Mouse (Mus musculus) forebrain, embryonic 13.5 days (tissue): ENCODE data around the gene Abcc1. TPM values are rescaled to one million over a fixed set of nuclear protein-coding genes. Genes with fewer than 3 reads are reported as not detected.

Source experiments
- ATAC-seq: fragments of 200-750 bp; cut with Nextera tagmentation; 2 replicates; pipeline ENCODE4 v1.8.0; 2017
- H3K27ac ChIP-seq: fragments of 300-500 bp; sonication (generic); 2 replicates; pipeline ENCODE4 v1.5.1; 2015; ENCODE audit warnings: inconsistent platforms, mild to moderate bottlenecking, moderate library complexity
- H3K27me3 ChIP-seq: fragments of 300-500 bp; sonication (generic); 2 replicates; pipeline ENCODE4 v1.6.1; 2015; ENCODE audit warnings: mild to moderate bottlenecking, inconsistent platforms
- H3K36me3 ChIP-seq: fragments of 300-500 bp; sonication (generic); 2 replicates; pipeline ENCODE4 v1.6.1; 2015; ENCODE audit warnings: mild to moderate bottlenecking, inconsistent platforms; ENCODE audit not compliant: poor library complexity, severe bottlenecking
- H3K4me1 ChIP-seq: fragments of 300-500 bp; sonication (generic); 2 replicates; pipeline ENCODE4 v1.6.1; 2015; ENCODE audit warnings: inconsistent platforms
- H3K4me2 ChIP-seq: fragments of 300-500 bp; sonication (generic); 2 replicates; pipeline ENCODE4 v1.6.1; 2015; ENCODE audit warnings: inconsistent platforms, mild to moderate bottlenecking, moderate library complexity
- H3K4me3 ChIP-seq: fragments of 300-500 bp; sonication (generic); 2 replicates; pipeline ENCODE4 v1.5.1; 2015; ENCODE audit warnings: mild to moderate bottlenecking, inconsistent platforms
- H3K9ac ChIP-seq: fragments of 300-500 bp; sonication (generic); 2 replicates; pipeline ENCODE4 v1.6.1; 2015; ENCODE audit warnings: mild to moderate bottlenecking, inconsistent platforms
- H3K9me3 ChIP-seq: fragments of 300-500 bp; sonication (generic); replicated peaks from 2 replicates; pipeline ENCODE4 v1.6.1; 2016; ENCODE audit warnings: inconsistent platforms
- WGBS: fragments of 180-500 bp; shearing (Covaris S2); methylation state at CpG from one replicate; pipeline ENCODE4 v1.1.7; 2015; 5-methylcytosine and 5-hydroxymethylcytosine counted together
- polyA plus RNA-seq: library from polyadenylated mRNA; unstranded; fragments of >200 nt; fragmentation: Nextera tagmentation; extraction: Ambion mirVana; gene quantifications from 2 replicates; pipeline ENCODE4 v1.2.1, GENCODE M21; 2015

Gene Abcc1
- polyA plus RNA-seq, 1 experiment from 2014 or later: 8.6 TPM

- peak overlapping the region; percentile 86 for H3K9ac ChIP-seq
- 2% methylated on average over 7 of the region's 7 CpGs for WGBS
- no peaks in the 10 kb centered on the region for H3K27me3 ChIP-seq
- H3K27ac ChIP-seq: no peak overlapping the region
- no peaks in the 10 kb centered on the region for H3K9me3 ChIP-seq
- peak overlapping the region; percentile 88 for H3K4me2 ChIP-seq
- peak; percentile 59 for ATAC-seq
- no peaks in the 10 kb centered on the region for H3K36me3 ChIP-seq
- peak overlapping the region; percentile 82 for H3K4me3 ChIP-seq
- H3K4me1 ChIP-seq: peaks cover 7% of the 10 kb centered on the region; the same call in 1 of the 2 replicates
Measured at GRCm38 (mm10) chr16:14360931-14361330, 427 bp upstream of the Abcc1 start.

- H3K9ac ChIP-seq: peak overlapping the region; percentile 86
- no peak overlapping the region for H3K27ac ChIP-seq
- peak overlapping the region; percentile 82 for H3K4me3 ChIP-seq
- no peaks in the 10 kb centered on the region for H3K27me3 ChIP-seq
- peak overlapping the region; percentile 88 for H3K4me2 ChIP-seq
- ATAC-seq: no peak
- H3K36me3 ChIP-seq: no peaks in the 10 kb centered on the region
- no peaks in the 10 kb centered on the region for H3K9me3 ChIP-seq
- 27% methylated on average over 7 of the region's 7 CpGs for WGBS
- peaks cover 7% of the 10 kb centered on the region; the same call in 1 of the 2 replicates for H3K4me1 ChIP-seq
Measured at GRCm38 (mm10) chr16:14362099-14362820, 902 bp downstream of the Abcc1 start.

GRCm38 (mm10) chr16:14363496-14363895, 2.1 kb downstream of the Abcc1 start:
- Histone ChIP-seq H3K4me1 (peaks cover 7% of the 10 kb centered on the region; the same call in 1 of the 2 replicates), H3K9me3 (no peaks in the 10 kb centered on the region), H3K9ac (no peak overlapping the region), H3K4me2 (no peak overlapping the region), H3K4me3 (no peak overlapping the region), H3K36me3 (no peaks in the 10 kb centered on the region), H3K27me3 (no peaks in the 10 kb centered on the region), H3K27ac (no peak overlapping the region)
- 96% methylated on average over 3 of the region's 3 CpGs for WGBS
- no peak for ATAC-seq

GRCm38 (mm10) chr16:14364066-14364465, 2.7 kb downstream of the Abcc1 start:
- Histone ChIP-seq H3K36me3 (no peaks in the 10 kb centered on the region), H3K4me2 (no peak overlapping the region), H3K4me3 (no peak overlapping the region), H3K9ac (no peak overlapping the region), H3K9me3 (no peaks in the 10 kb centered on the region), H3K4me1 (peaks cover 7% of the 10 kb centered on the region; the same call in 1 of the 2 replicates), H3K27ac (no peak overlapping the region), H3K27me3 (no peaks in the 10 kb centered on the region)
- no peak for ATAC-seq
- WGBS: 92% methylated on average over 6 of the region's 6 CpGs

- H3K4me2 ChIP-seq: no peak overlapping the region
- peaks cover 7% of the 10 kb centered on the region; the same call in 1 of the 2 replicates for H3K4me1 ChIP-seq
- no peaks in the 10 kb centered on the region for H3K36me3 ChIP-seq
- H3K9ac ChIP-seq: no peak overlapping the region
- no peak for ATAC-seq
- no peak overlapping the region for H3K4me3 ChIP-seq
- no peaks in the 10 kb centered on the region for H3K9me3 ChIP-seq
- no peak overlapping the region for H3K27ac ChIP-seq
- WGBS: 82% methylated on average over 4 of the region's 4 CpGs
- no peaks in the 10 kb centered on the region for H3K27me3 ChIP-seq
Measured at GRCm38 (mm10) chr16:14365457-14365856, 4.1 kb downstream of the Abcc1 start.

GRCm38 (mm10) chr16:14366017-14366416, 4.7 kb downstream of the Abcc1 start:
- Histone ChIP-seq H3K4me2 (no peak overlapping the region), H3K4me3 (no peak overlapping the region), H3K9ac (no peak overlapping the region), H3K36me3 (no peaks in the 10 kb centered on the region), H3K27me3 (no peaks in the 10 kb centered on the region), H3K27ac (no peak overlapping the region), H3K4me1 (peaks cover 7% of the 10 kb centered on the region; the same call in 1 of the 2 replicates), H3K9me3 (no peaks in the 10 kb centered on the region)
- WGBS: 93% methylated on average over 1 of the region's 1 CpGs
- no peak for ATAC-seq

- no peak overlapping the region for H3K9ac ChIP-seq
- peaks cover 4% of the 10 kb centered on the region; the same call in 1 of the 2 replicates for H3K4me1 ChIP-seq
- ATAC-seq: peak; percentile 55; the same call in 1 of the 2 replicates
- no peak overlapping the region for H3K27ac ChIP-seq
- no peaks in the 10 kb centered on the region for H3K9me3 ChIP-seq
- H3K4me3 ChIP-seq: no peak overlapping the region
- 94% methylated on average over 1 of the region's 1 CpGs for WGBS
- no peaks in the 10 kb centered on the region for H3K36me3 ChIP-seq
- no peak overlapping the region for H3K4me2 ChIP-seq
- no peaks in the 10 kb centered on the region for H3K27me3 ChIP-seq
Measured at GRCm38 (mm10) chr16:14371367-14371766, 10.0 kb downstream of the Abcc1 start.

- Histone ChIP-seq H3K27me3 (no peaks in the 10 kb centered on the region), H3K4me1 (peaks cover 4% of the 10 kb centered on the region; the same call in 1 of the 2 replicates), H3K36me3 (no peaks in the 10 kb centered on the region), H3K9me3 (no peaks in the 10 kb centered on the region), H3K4me2 (no peak overlapping the region), H3K9ac (no peak overlapping the region), H3K4me3 (no peak overlapping the region), H3K27ac (no peak overlapping the region)
- no peak for ATAC-seq
- WGBS: 87% methylated on average over 1 of the region's 1 CpGs
Measured at GRCm38 (mm10) chr16:14372382-14372781, 11.0 kb downstream of the Abcc1 start.

GRCm38 (mm10) chr16:14372817-14373301, 11.5 kb downstream of the Abcc1 start:
- H3K27me3 ChIP-seq: no peaks in the 10 kb centered on the region
- no peak overlapping the region for H3K27ac ChIP-seq
- H3K36me3 ChIP-seq: no peaks in the 10 kb centered on the region
- ATAC-seq: no peak
- no peak overlapping the region for H3K4me3 ChIP-seq
- H3K4me1 ChIP-seq: peaks cover 4% of the 10 kb centered on the region; the same call in 1 of the 2 replicates
- H3K9me3 ChIP-seq: no peaks in the 10 kb centered on the region
- H3K9ac ChIP-seq: no peak overlapping the region
- no peak overlapping the region for H3K4me2 ChIP-seq
- 45% methylated on average over 4 of the region's 4 CpGs for WGBS

GRCm38 (mm10) chr16:14375942-14376341, 14.6 kb downstream of the Abcc1 start:
- peaks cover 4% of the 10 kb centered on the region; the same call in 1 of the 2 replicates for H3K4me1 ChIP-seq
- no peaks in the 10 kb centered on the region for H3K27me3 ChIP-seq
- H3K36me3 ChIP-seq: no peaks in the 10 kb centered on the region
- H3K27ac ChIP-seq: no peak overlapping the region
- ATAC-seq: no peak
- H3K9ac ChIP-seq: no peak overlapping the region
- no peaks in the 10 kb centered on the region for H3K9me3 ChIP-seq
- H3K4me2 ChIP-seq: no peak overlapping the region
- no peak overlapping the region for H3K4me3 ChIP-seq
- WGBS: 93% methylated on average over 1 of the region's 1 CpGs

GRCm38 (mm10) chr16:14376352-14376751, 15.0 kb downstream of the Abcc1 start:
- Histone ChIP-seq H3K4me2 (no peak overlapping the region), H3K4me3 (no peak overlapping the region), H3K9me3 (no peaks in the 10 kb centered on the region), H3K27ac (no peak overlapping the region), H3K36me3 (no peaks in the 10 kb centered on the region), H3K9ac (no peak overlapping the region), H3K4me1 (peaks cover 4% of the 10 kb centered on the region; the same call in 1 of the 2 replicates), H3K27me3 (no peaks in the 10 kb centered on the region)
- ATAC-seq: no peak
- 78% methylated on average over 2 of the region's 2 CpGs for WGBS

GRCm38 (mm10) chr16:14377321-14377720, 16.0 kb downstream of the Abcc1 start:
- 75% methylated on average over 2 of the region's 2 CpGs for WGBS
- no peak overlapping the region for H3K4me3 ChIP-seq
- no peak overlapping the region for H3K27ac ChIP-seq
- H3K36me3 ChIP-seq: no peaks in the 10 kb centered on the region
- no peaks in the 10 kb centered on the region for H3K27me3 ChIP-seq
- no peak overlapping the region for H3K4me2 ChIP-seq
- H3K4me1 ChIP-seq: peaks cover 4% of the 10 kb centered on the region; the same call in 1 of the 2 replicates
- H3K9me3 ChIP-seq: no peaks in the 10 kb centered on the region
- H3K9ac ChIP-seq: no peak overlapping the region
- peak; percentile 91 for ATAC-seq
